ENCODE assay signal across 14 mouse cellular contexts in genomic region chr7:100506494-100506893, GRCm38 (mm10). TPM values are rescaled to one million over a fixed set of nuclear protein-coding genes. Genes with fewer than 3 reads are reported as not detected.
"Had no signal": no experiment of that assay in that cellular context is flagged by ENCODE, and none has a peak within 500 bp of the region (broad histone marks: within the 10 kb centered on the region; RNA-seq: fewer than 3 reads in every experiment).

No protein-coding gene starts in this region.

- H3K9me3 ChIP-seq: limb, embryonic 15.5 days; liver, embryonic 15.5 days; midbrain, embryonic 12.5 days; neural tube, embryonic 13.5 days had no signal

- H3K4me3 ChIP-seq: limb, embryonic 15.5 days; liver, embryonic 15.5 days; midbrain, embryonic 12.5 days; neural tube, embryonic 13.5 days had no signal

- H3K9ac ChIP-seq: limb, embryonic 15.5 days; liver, embryonic 15.5 days; lung, embryonic 14.5 days; midbrain, embryonic 12.5 days; neural tube, embryonic 13.5 days had no signal

- H3K4me1 ChIP-seq: limb, embryonic 15.5 days; midbrain, embryonic 12.5 days had no signal

- H3K36me3 ChIP-seq: limb, embryonic 15.5 days; liver, embryonic 15.5 days; midbrain, embryonic 12.5 days; neural tube, embryonic 13.5 days had no signal

- ATAC-seq: midbrain, embryonic 16.5 days had no signal

- H3K27me3 ChIP-seq: limb, embryonic 15.5 days; neural tube, embryonic 13.5 days had no signal

- DNase-seq: kidney, adult 11 months; layer of hippocampus, postnatal 36 days; lung, embryonic 14.5 days; retina, postnatal 1 day; right cerebral cortex, postnatal 4 days; thymus, postnatal 36 days had no signal

- H3K4me2 ChIP-seq: limb, embryonic 15.5 days; liver, embryonic 15.5 days; lung, embryonic 14.5 days; midbrain, embryonic 12.5 days; neural tube, embryonic 13.5 days had no signal

- H3K27ac ChIP-seq: limb, embryonic 15.5 days; liver, embryonic 15.5 days; midbrain, embryonic 12.5 days; neural tube, embryonic 13.5 days had no signal

RNA-seq across cellular contexts. Expression of gene Ucp3, which starts 33.7 kb away (rescaled TPM):
- total RNA-seq: megakaryocyte-erythroid progenitor cell, adult 5-6 weeks had no signal
- polyA plus RNA-seq: intestine, embryonic 14.5 days; limb, embryonic 11.5 days; lung, embryonic 14.5 days; midbrain, embryonic 12.5 days; midbrain, embryonic 16.5 days; neural tube, embryonic 13.5 days had no signal
